Mouse (Mus musculus) kidney, postnatal 0 days (tissue): Measurements from ENCODE around the gene BC003965. TPM values are rescaled to one million over a fixed set of nuclear protein-coding genes. Genes with fewer than 3 reads are reported as not detected.
A peak's percentile ranks its signal among the peaks of the same experiment; 100 is the strongest.

Source experiments
- ATAC-seq: fragments of 200-750 bp; cut with Nextera tagmentation; replicated peaks from 2 replicates; pipeline ENCODE4 v1.8.0; 2017; ENCODE audit warnings: low read depth, moderate number of reproducible peaks, moderate TSS enrichment, moderate library complexity; ENCODE audit not compliant: low FRiP score
- DNase-seq: peaks from one replicate; pipeline ENCODE4 v3.0.0-alpha.2; 2016; ENCODE audit warnings: low spot score
- H3K27ac ChIP-seq: fragments of 300-500 bp; sonication (generic); 2 replicates; pipeline ENCODE4 v1.5.1; 2014; ENCODE audit warnings: mild to moderate bottlenecking
- H3K27me3 ChIP-seq: fragments of 300-500 bp; sonication (generic); 2 replicates; pipeline ENCODE4 v1.6.1; 2014; ENCODE audit warnings: low read length, mixed read lengths; ENCODE audit not compliant: insufficient read depth
- H3K36me3 ChIP-seq: fragments of 300-500 bp; sonication (generic); 2 replicates; pipeline ENCODE4 v1.6.1; 2014; ENCODE audit warnings: low read length, mixed read lengths; ENCODE audit not compliant: insufficient read depth
- H3K4me1 ChIP-seq: fragments of 300-500 bp; sonication (generic); replicated peaks from 2 replicates; pipeline ENCODE4 v1.6.1; 2014; ENCODE audit warnings: antibody characterized with exemption, low read length, mixed read lengths; ENCODE audit not compliant: insufficient read depth
- H3K4me2 ChIP-seq: fragments of 300-500 bp; sonication (generic); 2 replicates; pipeline ENCODE4 v1.6.1; 2014; ENCODE audit warnings: mild to moderate bottlenecking, low read length, moderate library complexity, mixed read lengths
- H3K4me3 ChIP-seq: fragments of 300-500 bp; sonication (generic); replicated peaks from 2 replicates; pipeline ENCODE4 v1.5.1; 2014; ENCODE audit warnings: low read depth, low read length
- H3K9ac ChIP-seq: fragments of 300-500 bp; sonication (generic); 2 replicates; pipeline ENCODE4 v1.6.1; 2014; ENCODE audit warnings: low read depth, low read length
- H3K9me3 ChIP-seq: fragments of 300-500 bp; sonication (generic); replicated peaks from 2 replicates; pipeline ENCODE4 v1.6.1; 2016; ENCODE audit warnings: low read length, inconsistent platforms, mixed read lengths
- CTCF ChIP-seq: IDR thresholded peaks from 2 replicates; pipeline ENCODE4 v1.5.1; 2016; ENCODE audit warnings: antibody characterized with exemption, low read depth, mild to moderate bottlenecking, moderate library complexity
- WGBS: fragments of 180-500 bp; shearing (Covaris S2); extraction: QIAGEN DNeasy Blood & Tissue Kit; methylation state at CpG from one replicate; pipeline ENCODE4 v1.1.7; 2014; 5-methylcytosine and 5-hydroxymethylcytosine counted together
- polyA plus RNA-seq: library from polyadenylated mRNA; unstranded; fragments of >200 nt; fragmentation: Nextera tagmentation; extraction: Ambion mirVana; gene quantifications from 2 replicates; pipeline ENCODE4 v1.2.1, GENCODE M21; 2015

The BC003965 gene
- polyA plus RNA-seq, 1 experiment from 2014 or later, result 32.1 TPM

- Histone ChIP-seq H3K27ac (no peak overlapping the region), H3K27me3 (no peaks in the 10 kb centered on the region), H3K9ac (no peak overlapping the region), H3K4me3 (no peak overlapping the region), H3K4me1 (no peaks in the 10 kb centered on the region), H3K36me3 (peaks cover 8% of the 10 kb centered on the region; the same call in 1 of the 2 replicates), H3K4me2 (no peak overlapping the region), H3K9me3 (no peaks in the 10 kb centered on the region)
- no peak for ATAC-seq
- TF ChIP-seq CTCF, result no peak
- 92% methylated on average over 3 of the region's 3 CpGs for WGBS
- DNase-seq, result no peak
Observed at GRCm38 (mm10) chr17:25164770-25165169, 19.6 kb upstream of the BC003965 start.

GRCm38 (mm10) chr17:25165970-25166671 is 18.2 kb upstream of the BC003965 start:
- 38% methylated on average over 6 of the region's 6 CpGs for WGBS
- TF ChIP-seq CTCF, result no peak
- Histone ChIP-seq H3K9ac (no peak overlapping the region), H3K4me1 (no peaks in the 10 kb centered on the region), H3K4me2 (no peak overlapping the region), H3K27ac (no peak overlapping the region), H3K4me3 (no peak overlapping the region), H3K27me3 (no peaks in the 10 kb centered on the region), H3K36me3 (0 out of 2 replicates have a peak, but pooled peaks cover 5% of the 10 kb centered on the region), H3K9me3 (no peaks in the 10 kb centered on the region)
- DNase-seq, result peak; percentile 10
- ATAC-seq, result no peak

GRCm38 (mm10) chr17:25169706-25170105 is 14.6 kb upstream of the BC003965 start:
- no peak for TF ChIP-seq CTCF
- DNase-seq (no peak), ATAC-seq (no peak)
- no peak overlapping the region for H3K9ac ChIP-seq
- no peaks in the 10 kb centered on the region for H3K27me3 ChIP-seq
- no peak overlapping the region for H3K4me2 ChIP-seq
- no peaks in the 10 kb centered on the region for H3K4me1 ChIP-seq
- 94% methylated on average over 2 of the region's 2 CpGs for WGBS
- H3K27ac ChIP-seq, result no peak overlapping the region
- H3K4me3 ChIP-seq, result no peak overlapping the region
- no peaks in the 10 kb centered on the region for H3K9me3 ChIP-seq
- H3K36me3 ChIP-seq, result no peaks in the 10 kb centered on the region

GRCm38 (mm10) chr17:25172558-25172957 is 11.8 kb upstream of the BC003965 start:
- Histone ChIP-seq H3K4me3 (no peak overlapping the region), H3K27me3 (no peaks in the 10 kb centered on the region), H3K4me2 (no peak overlapping the region), H3K9ac (no peak overlapping the region), H3K27ac (no peak overlapping the region), H3K36me3 (no peaks in the 10 kb centered on the region), H3K4me1 (no peaks in the 10 kb centered on the region), H3K9me3 (no peaks in the 10 kb centered on the region)
- TF ChIP-seq CTCF, result no peak
- no peak for DNase-seq
- 84% methylated on average over 3 of the region's 3 CpGs for WGBS
- no peak for ATAC-seq

- ATAC-seq, result no peak
- no peak within 1 kb of the TSS for H3K4me3 ChIP-seq
Observed at GRCm38 (mm10) chr17:25175411-25175810, 8.9 kb upstream of the BC003965 start, which contains the start of gene Gm38655. Gm38655 (minus strand) TSS chr17:25175471.

GRCm38 (mm10) chr17:25183232-25183631 is 1.1 kb upstream of the BC003965 start:
- no peak overlapping the region for H3K4me3 ChIP-seq
- H3K9me3 ChIP-seq, result no peaks in the 10 kb centered on the region
- no peak overlapping the region for H3K27ac ChIP-seq
- H3K4me2 ChIP-seq, result peak overlapping the region; percentile 86; the same call in 1 of the 2 replicates
- DNase-seq (peak; percentile 8), ATAC-seq (no peak)
- peak; percentile 13; the same call in 1 of the 2 replicates for TF ChIP-seq CTCF
- no peaks in the 10 kb centered on the region for H3K36me3 ChIP-seq
- H3K9ac ChIP-seq, result 0 out of 2 replicates have a peak overlapping the region, but pooled peaks have one; percentile 81
- H3K27me3 ChIP-seq, result no peaks in the 10 kb centered on the region
- no peaks in the 10 kb centered on the region for H3K4me1 ChIP-seq

More at GRCm38 (mm10) chr17:25175411-25175810, 8.9 kb upstream of the BC003965 start, which contains the start of gene Gm38655:
- H3K9me3 ChIP-seq, result no peaks in the 10 kb centered on the region
- H3K4me1 ChIP-seq, result no peaks in the 10 kb centered on the region
- H3K27ac ChIP-seq, result no peak within 1 kb of the TSS
- no peak for TF ChIP-seq CTCF
- H3K9ac ChIP-seq, result no peak within 1 kb of the TSS
- WGBS, result 75% methylated on average over 9 of the region's 9 CpGs
- no peak within 1 kb of the TSS for H3K4me2 ChIP-seq
- H3K36me3 ChIP-seq, result no peaks in the 10 kb centered on the region
- no peak for DNase-seq
- no peaks in the 10 kb centered on the region for H3K27me3 ChIP-seq
